Mouse (Mus musculus) MEL (cell line): ENCODE measurements around the gene Hist1h2ac.

ENCODE experiments used
- CHD1 ChIP-seq: IDR thresholded peaks from 2 replicates; pipeline ENCODE4 v1.6.1; 2012; ENCODE audit warnings: low read depth, mild to moderate bottlenecking, inconsistent platforms, low read length, improper control_type of control experiment
- CTCF ChIP-seq, 3 experiments: IDR thresholded peaks in 2 of 3; conservative IDR thresholded peaks in 1 of 3; 2 replicates each; pipeline ENCODE4 v1.5.1; 2011 to 2012; ENCODE audit warnings: low read length in 3 of 3, low read depth in 2 of 3, mild to moderate bottlenecking in 2 of 3, improper control_type of control experiment in 1 of 3, inconsistent platforms in 1 of 3, mixed read lengths in 1 of 3, moderate library complexity in 1 of 3; ENCODE audit not compliant: control insufficient read depth in 1 of 3, insufficient read depth in 1 of 3, poor library complexity in 1 of 3, severe bottlenecking in 1 of 3
- JUND ChIP-seq: IDR thresholded peaks from 2 replicates; pipeline ENCODE4 v1.6.1; 2011; ENCODE audit warnings: low read depth, mild to moderate bottlenecking, improper control_type of control experiment, low read length

GRCm38 (mm10) chr13:23699767-23700166 is 16.0 kb upstream of the Hist1h2ac start:
- peak in 2 of 3 experiments; percentile 37 to 40; a peak in 4 of 6 replicates for TF ChIP-seq CTCF (IDR thresholded peaks at IDR 0.05 in 2 of 3, conservative IDR thresholded peaks at IDR 0.05 in 1 of 3; ENCODE audit: control insufficient read depth in 1 of 3, insufficient read depth in 1 of 3, low read depth in 2 of 3, low read length in 3 of 3, poor library complexity in 1 of 3, severe bottlenecking in 1 of 3)
- TF ChIP-seq JUND: no peak
- no peak for TF ChIP-seq CHD1
